Mouse (Mus musculus) forebrain, embryonic 11.5 days (tissue): ENCODE measurements around the gene Klk6. TPM values are rescaled to one million over a fixed set of nuclear protein-coding genes. Genes with fewer than 3 reads are reported as not detected.

Experiments
- ATAC-seq: fragments of 200-750 bp; cut with Nextera tagmentation; replicated peaks from 2 replicates; pipeline ENCODE4 v1.8.0; 2017; ENCODE audit warnings: moderate TSS enrichment; ENCODE audit not compliant: low FRiP score
- DNase-seq: peaks from one replicate; pipeline ENCODE4 v3.0.0-alpha.2; 2017; ENCODE audit warnings: low spot score
- H3K27ac ChIP-seq: fragments of 300-500 bp; sonication (generic); 2 replicates; pipeline ENCODE4 v1.5.1; 2014; ENCODE audit warnings: low read depth, low read length
- H3K27me3 ChIP-seq: fragments of 300-500 bp; sonication (generic); 2 replicates; pipeline ENCODE4 v1.6.1; 2014; ENCODE audit warnings: mild to moderate bottlenecking, low read length, mixed read lengths; ENCODE audit not compliant: control insufficient read depth, insufficient read depth
- H3K36me3 ChIP-seq: fragments of 300-500 bp; sonication (generic); 2 replicates; pipeline ENCODE4 v1.6.1; 2014; ENCODE audit warnings: mild to moderate bottlenecking, low read length, moderate library complexity, mixed read lengths; ENCODE audit not compliant: control insufficient read depth, insufficient read depth
- H3K4me1 ChIP-seq: fragments of 300-500 bp; sonication (generic); replicated peaks from 2 replicates; pipeline ENCODE4 v1.6.1; 2014; ENCODE audit warnings: low read length, mixed read lengths; ENCODE audit not compliant: control insufficient read depth, insufficient read depth
- H3K4me2 ChIP-seq: fragments of 300-500 bp; sonication (generic); 2 replicates; pipeline ENCODE4 v1.6.1; 2014; ENCODE audit warnings: low read depth, mild to moderate bottlenecking, low read length, moderate library complexity, mixed read lengths; ENCODE audit not compliant: severe bottlenecking
- H3K4me3 ChIP-seq: fragments of 300-500 bp; sonication (generic); 2 replicates; pipeline ENCODE4 v1.5.1; 2014; ENCODE audit warnings: low read depth, low read length
- H3K9ac ChIP-seq: fragments of 300-500 bp; sonication (generic); 2 replicates; pipeline ENCODE4 v1.6.1; 2014; ENCODE audit warnings: low read length
- H3K9me3 ChIP-seq: fragments of 300-500 bp; sonication (generic); 2 replicates; pipeline ENCODE4 v1.6.1; 2016; ENCODE audit warnings: low read length, mixed read lengths; ENCODE audit not compliant: control insufficient read depth
- WGBS: fragments of 180-500 bp; shearing (Covaris S2); extraction: QIAGEN DNeasy Blood & Tissue Kit; methylation state at CpG from one replicate; pipeline ENCODE4 v1.1.7; 2014; 5-methylcytosine and 5-hydroxymethylcytosine counted together
- polyA plus RNA-seq: library from polyadenylated mRNA; unstranded; fragments of >200 nt; fragmentation: Nextera tagmentation; extraction: Ambion mirVana; gene quantifications from 2 replicates; pipeline ENCODE4 v1.2.1, GENCODE M21; 2014

Klk6 gene
- polyA plus RNA-seq: not detected in 2 replicates

DNA sequence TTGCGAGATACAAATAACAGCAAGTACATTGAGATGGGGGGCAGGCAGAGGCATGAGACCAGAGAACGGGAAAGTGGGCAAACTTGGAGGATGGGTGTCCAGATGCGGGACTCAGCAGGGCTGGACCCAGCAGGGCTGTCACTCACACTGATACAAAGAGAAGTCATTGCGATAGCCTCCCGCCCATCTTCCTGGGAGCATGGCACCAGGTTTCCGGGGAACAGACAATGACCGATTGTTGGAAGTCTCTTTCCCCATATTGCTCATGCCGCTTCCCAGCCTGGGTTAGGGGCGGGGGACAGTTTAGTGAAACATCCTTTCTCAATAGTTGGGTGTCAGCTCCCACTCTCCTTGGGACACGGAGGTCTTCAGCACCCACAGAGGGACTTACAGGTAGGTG, at the start of gene Klk6:
Gene Klk6 (plus strand): TSS at position 301 of the 400 bp plus-strand sequence.
- DNase-seq (no peak), ATAC-seq (no peak)
- 77% methylated on average over 10 of the region's 10 CpGs for WGBS
- no peaks in the 10 kb centered on the region for H3K27me3 ChIP-seq
- H3K9ac ChIP-seq: no peak within 1 kb of the TSS
- no peaks in the 10 kb centered on the region for H3K4me1 ChIP-seq
- H3K27ac ChIP-seq: no peak within 1 kb of the TSS
- H3K9me3 ChIP-seq: no peaks in the 10 kb centered on the region
- H3K4me2 ChIP-seq: no peak within 1 kb of the TSS
- H3K36me3 ChIP-seq: no peaks in the 10 kb centered on the region
- H3K4me3 ChIP-seq: no peak within 1 kb of the TSS

DNA sequence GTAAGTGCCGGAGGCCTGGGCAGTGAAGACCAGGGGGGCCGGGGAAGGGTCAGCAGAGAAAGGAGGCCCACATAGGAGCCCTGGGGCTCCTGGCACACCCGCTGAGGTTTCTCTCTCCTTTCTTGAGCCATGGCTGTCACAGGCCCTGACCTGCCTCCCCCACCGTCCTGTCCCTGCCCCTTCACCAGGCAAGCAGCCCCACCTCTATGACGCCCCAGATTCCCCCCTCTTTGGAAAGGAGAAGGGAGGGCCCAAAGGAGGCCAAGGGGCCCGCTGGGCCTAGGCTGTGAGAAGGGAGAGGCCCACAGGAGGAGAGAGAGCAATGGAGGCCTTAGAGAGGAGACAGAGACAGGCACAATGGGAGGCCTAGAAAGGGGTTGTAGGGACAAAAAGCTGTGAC, 49.5 kb upstream of the Klk6 start:
- no peaks in the 10 kb centered on the region for H3K9me3 ChIP-seq
- H3K36me3 ChIP-seq: no peaks in the 10 kb centered on the region
- H3K4me3 ChIP-seq: no peak overlapping the region
- no peak overlapping the region for H3K27ac ChIP-seq
- ATAC-seq (no peak), DNase-seq (no peak)
- H3K9ac ChIP-seq: no peak overlapping the region
- no peaks in the 10 kb centered on the region for H3K27me3 ChIP-seq
- no peaks in the 10 kb centered on the region for H3K4me1 ChIP-seq
- 45% methylated on average over 6 of the region's 6 CpGs for WGBS
- no peak overlapping the region for H3K4me2 ChIP-seq

- 43% methylated on average over 7 of the region's 7 CpGs for WGBS
Measured at GRCm38 (mm10) chr7:43775311-43776057, 48.8 kb upstream of the Klk6 start.

GRCm38 (mm10) chr7:43776506-43776905, 47.8 kb upstream of the Klk6 start:
- WGBS: 86% methylated on average over 5 of the region's 5 CpGs
- H3K27ac ChIP-seq: no peak overlapping the region
- no peak for DNase-seq

More at GRCm38 (mm10) chr7:43775311-43776057, 48.8 kb upstream of the Klk6 start:
- ATAC-seq (no peak), DNase-seq (no peak)
- Histone ChIP-seq H3K4me1 (no peaks in the 10 kb centered on the region), H3K36me3 (no peaks in the 10 kb centered on the region), H3K27ac (no peak overlapping the region), H3K9ac (no peak overlapping the region), H3K4me2 (no peak overlapping the region), H3K9me3 (no peaks in the 10 kb centered on the region), H3K27me3 (no peaks in the 10 kb centered on the region), H3K4me3 (no peak overlapping the region)

DNA sequence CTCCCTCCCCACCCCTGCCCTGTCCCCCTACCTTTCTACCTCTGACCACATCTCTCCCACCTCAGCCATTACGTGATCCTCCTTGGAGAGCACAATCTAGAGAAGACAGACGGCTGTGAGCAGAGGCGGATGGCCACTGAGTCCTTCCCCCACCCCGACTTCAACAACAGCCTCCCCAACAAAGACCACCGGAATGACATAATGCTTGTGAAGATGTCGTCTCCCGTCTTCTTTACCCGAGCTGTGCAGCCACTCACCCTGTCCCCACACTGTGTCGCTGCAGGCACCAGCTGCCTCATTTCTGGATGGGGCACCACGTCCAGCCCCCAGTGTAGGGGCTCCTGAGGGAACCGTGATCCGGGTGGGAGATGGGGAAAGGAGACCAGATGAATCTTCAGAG, 46.9 kb upstream of the Klk6 start:
- WGBS: 88% methylated on average over 12 of the region's 12 CpGs
- no peaks in the 10 kb centered on the region for H3K9me3 ChIP-seq
- H3K4me1 ChIP-seq: no peaks in the 10 kb centered on the region
- no peak for DNase-seq
- ATAC-seq: no peak
- H3K36me3 ChIP-seq: no peaks in the 10 kb centered on the region
- H3K9ac ChIP-seq: no peak overlapping the region
- no peaks in the 10 kb centered on the region for H3K27me3 ChIP-seq
- H3K4me3 ChIP-seq: no peak overlapping the region
- H3K4me2 ChIP-seq: no peak overlapping the region
- no peak overlapping the region for H3K27ac ChIP-seq

More at GRCm38 (mm10) chr7:43776506-43776905, 47.8 kb upstream of the Klk6 start:
- Histone ChIP-seq H3K36me3 (no peaks in the 10 kb centered on the region), H3K9me3 (no peaks in the 10 kb centered on the region), H3K4me1 (no peaks in the 10 kb centered on the region), H3K4me2 (no peak overlapping the region), H3K4me3 (no peak overlapping the region), H3K9ac (no peak overlapping the region), H3K27me3 (no peaks in the 10 kb centered on the region)
- ATAC-seq: no peak

DNA sequence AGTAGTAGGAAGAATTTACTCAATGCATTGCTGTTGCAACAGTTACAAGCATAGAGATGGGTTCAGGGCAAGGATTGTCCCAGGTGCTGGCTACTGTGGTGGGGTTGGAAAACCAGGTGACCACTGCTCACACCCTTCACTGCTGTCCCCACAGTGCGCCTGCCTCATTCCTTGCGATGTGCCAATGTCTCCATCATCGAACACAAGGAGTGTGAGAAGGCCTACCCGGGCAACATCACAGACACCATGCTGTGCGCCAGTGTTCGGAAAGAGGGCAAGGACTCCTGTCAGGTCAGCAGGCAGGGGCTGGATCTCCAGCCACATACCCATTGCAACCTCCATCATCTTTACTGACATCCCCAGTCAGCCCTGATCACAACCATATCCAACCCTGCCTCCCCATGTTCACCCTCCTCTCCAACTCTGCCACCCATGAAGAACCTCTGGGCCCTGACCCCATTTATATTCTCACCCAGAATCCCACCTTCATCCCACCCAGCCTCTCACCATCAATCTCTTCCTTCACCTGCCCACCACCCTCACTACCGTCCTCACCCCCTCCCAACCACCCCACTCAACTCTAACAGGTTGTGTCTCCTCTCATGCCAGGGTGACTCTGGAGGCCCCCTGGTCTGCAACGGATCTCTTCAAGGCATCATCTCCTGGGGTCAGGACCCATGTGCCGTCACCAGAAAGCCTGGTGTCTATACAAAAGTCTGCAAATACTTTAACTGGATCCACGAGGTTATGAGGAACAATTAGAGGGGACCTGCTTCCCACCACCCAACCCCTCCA, 45.9 kb upstream of the Klk6 start:
- Histone ChIP-seq H3K9me3 (no peaks in the 10 kb centered on the region), H3K4me3 (no peak overlapping the region), H3K9ac (no peak overlapping the region), H3K36me3 (no peaks in the 10 kb centered on the region), H3K27me3 (no peaks in the 10 kb centered on the region; the same call in 1 of the 2 replicates), H3K4me1 (0 out of 2 replicates have a peak, but pooled peaks cover 2% of the 10 kb centered on the region), H3K4me2 (no peak overlapping the region), H3K27ac (no peak overlapping the region)
- no peak for DNase-seq
- WGBS: 81% methylated on average over 10 of the region's 10 CpGs
- no peak for ATAC-seq

DNA sequence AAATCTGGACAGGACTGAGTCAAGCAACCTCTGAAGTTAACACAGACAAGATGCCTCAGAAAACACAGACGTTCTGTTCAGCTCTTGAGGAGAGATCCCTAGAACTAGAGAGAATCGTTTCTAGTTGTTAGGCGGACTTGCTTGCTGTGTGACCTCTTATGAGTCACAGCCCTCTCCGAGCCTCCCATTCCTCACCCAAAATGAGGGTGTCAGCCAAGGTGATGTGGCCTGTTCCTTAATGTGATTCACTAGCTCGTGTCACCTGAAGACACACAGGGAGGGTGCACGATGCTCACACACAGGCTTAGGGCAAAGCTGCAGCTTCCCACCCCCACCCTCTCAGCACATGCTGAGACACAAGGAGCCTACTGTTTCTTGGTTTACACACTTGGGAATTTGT, 44.1 kb upstream of the Klk6 start:
- Histone ChIP-seq H3K36me3 (no peaks in the 10 kb centered on the region), H3K9ac (no peak overlapping the region), H3K4me2 (no peak overlapping the region), H3K4me3 (no peak overlapping the region), H3K4me1 (0 out of 2 replicates have a peak, but pooled peaks cover 2% of the 10 kb centered on the region), H3K27me3 (no peaks in the 10 kb centered on the region; the same call in 1 of the 2 replicates), H3K27ac (no peak overlapping the region), H3K9me3 (no peaks in the 10 kb centered on the region)
- no peak for DNase-seq
- WGBS: 78% methylated on average over 6 of the region's 6 CpGs
- no peak for ATAC-seq

DNA sequence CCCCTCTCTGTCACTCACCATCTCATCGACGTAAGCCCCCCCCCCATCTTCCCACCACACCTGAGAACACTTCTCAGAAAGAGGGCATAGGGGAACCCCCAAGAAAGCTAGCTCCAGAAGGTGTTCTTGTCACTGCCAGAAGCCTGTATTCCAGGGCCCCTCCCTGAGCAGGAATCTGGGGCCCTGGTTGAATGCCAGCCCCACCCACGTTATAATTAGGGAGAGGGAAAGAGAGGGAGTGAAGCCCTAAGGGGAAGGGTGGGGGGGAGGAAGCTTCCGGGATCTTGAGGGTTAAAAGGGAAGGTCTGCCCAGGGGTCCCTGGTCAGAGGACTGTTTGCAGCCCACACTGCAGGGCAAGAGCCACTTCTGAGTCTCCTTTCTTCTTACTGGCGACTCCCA, 43.6 kb upstream of the Klk6 start, which contains the start of gene Klk10:
Gene Klk10 (plus strand): TSS at position 290 of the 400 bp plus-strand sequence.
- 46% methylated on average over 5 of the region's 5 CpGs for WGBS

More for the DNA sequence above, 43.6 kb upstream of the Klk6 start, which contains the start of gene Klk10:
- Histone ChIP-seq H3K4me1 (0 out of 2 replicates have a peak, but pooled peaks cover 2% of the 10 kb centered on the region), H3K27ac (no peak within 1 kb of the TSS), H3K9ac (no peak within 1 kb of the TSS), H3K9me3 (no peaks in the 10 kb centered on the region), H3K36me3 (no peaks in the 10 kb centered on the region), H3K4me3 (no peak within 1 kb of the TSS), H3K27me3 (no peaks in the 10 kb centered on the region; the same call in 1 of the 2 replicates), H3K4me2 (no peak within 1 kb of the TSS)
- ATAC-seq (no peak), DNase-seq (no peak)
